Mouse (Mus musculus) liver, embryonic 14.5 days (tissue): ENCODE measurements around the gene Gm1673.

ENCODE experiments used
- CTCF ChIP-seq: IDR thresholded peaks from 2 replicates; pipeline ENCODE4 v1.5.1; 2016; ENCODE audit warnings: antibody characterized with exemption, low read depth, control low read depth
- EP300 ChIP-seq: IDR thresholded peaks from 2 replicates; pipeline ENCODE4 v1.6.1; 2016; ENCODE audit warnings: antibody characterized with exemption, low read depth

- TF ChIP-seq EP300 (no peak), CTCF (no peak)
These were observed 44.8 kb upstream of the Gm1673 start for GRCm38 (mm10) chr5:33938448-33938847.
